Mouse (Mus musculus) thymus, postnatal 0 days (tissue): ENCODE measurements at regions not wholly inside any gene's neighbourhood (a gene's known extent, or its start where the extent isn't known, plus 50 kb on each side); places are given as distances from the start of the nearest gene placed in this dataset.

ENCODE experiments used
- DNase-seq: peaks from one replicate; pipeline ENCODE4 v3.0.0-alpha.2; 2015; ENCODE audit warnings: low spot score

DNA sequence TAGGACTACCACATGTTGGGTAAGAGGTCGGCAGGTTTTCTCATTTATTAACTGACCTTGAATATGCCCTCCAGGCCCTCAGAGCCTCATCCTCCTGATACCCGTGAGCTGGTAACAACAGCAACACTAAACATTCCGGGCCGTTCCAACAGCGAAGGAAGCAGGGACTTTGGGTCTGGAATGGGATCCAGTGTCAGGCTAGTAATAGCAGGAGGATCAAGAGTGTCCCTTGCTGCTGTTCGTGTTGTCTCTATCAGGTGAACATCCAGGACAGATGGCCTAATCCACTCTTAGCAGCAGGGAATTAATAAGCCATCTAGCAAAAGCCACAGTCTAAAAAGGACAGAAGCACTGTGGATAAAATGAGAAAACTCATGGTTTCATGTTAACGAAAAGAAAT, 106.7 kb downstream of the Cpeb2 start:
- DNase-seq = no peak

DNA sequence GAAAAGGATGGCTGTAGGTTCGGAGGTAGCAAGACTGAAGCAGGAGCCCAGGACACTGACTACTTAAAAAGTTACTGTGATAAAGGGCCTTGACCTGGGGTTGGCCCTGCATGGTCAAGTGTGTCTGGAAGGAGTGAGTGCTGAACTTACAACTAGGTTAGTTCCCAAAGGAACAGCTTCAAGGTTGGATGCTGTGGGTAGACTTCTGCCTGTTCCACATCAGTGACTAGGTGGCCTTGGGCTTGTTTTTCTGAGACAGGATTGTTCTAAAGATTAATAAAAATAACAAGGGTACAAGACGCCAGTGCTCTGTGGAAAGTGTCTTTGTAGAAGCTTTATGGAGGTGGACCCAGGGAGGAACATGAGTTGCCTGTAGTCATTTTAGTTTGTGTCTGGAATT, 108.5 kb downstream of the Cpeb2 start:
- no peak for DNase-seq

GRCm38 (mm10) chr5:43344441-43344840, 111.5 kb downstream of the Cpeb2 start:
- DNase-seq = no peak

DNA sequence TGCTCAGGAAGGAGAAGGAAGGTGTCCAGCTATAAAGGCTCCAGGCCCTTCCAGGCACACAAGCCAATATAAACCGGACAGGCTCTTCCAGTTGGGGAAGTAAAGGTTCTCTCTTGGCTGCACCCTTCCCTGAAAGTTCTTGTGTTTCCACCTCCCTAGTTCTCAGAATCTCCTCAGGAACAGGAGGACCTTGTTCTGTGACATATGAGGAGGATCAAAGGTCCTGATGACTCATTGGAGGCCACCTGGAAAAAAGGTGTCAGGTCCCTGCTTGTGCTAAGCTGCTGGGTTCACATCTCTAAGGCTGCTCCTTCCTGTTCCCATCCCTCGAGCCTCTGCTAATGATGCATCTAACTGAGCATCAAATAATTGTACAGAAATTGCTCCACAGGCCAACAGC, 118.0 kb downstream of the Cpeb2 start:
- no peak for DNase-seq

GRCm38 (mm10) chr5:43353021-43353990, 120.3 kb downstream of the Cpeb2 start:
- DNase-seq = no peak

DNA sequence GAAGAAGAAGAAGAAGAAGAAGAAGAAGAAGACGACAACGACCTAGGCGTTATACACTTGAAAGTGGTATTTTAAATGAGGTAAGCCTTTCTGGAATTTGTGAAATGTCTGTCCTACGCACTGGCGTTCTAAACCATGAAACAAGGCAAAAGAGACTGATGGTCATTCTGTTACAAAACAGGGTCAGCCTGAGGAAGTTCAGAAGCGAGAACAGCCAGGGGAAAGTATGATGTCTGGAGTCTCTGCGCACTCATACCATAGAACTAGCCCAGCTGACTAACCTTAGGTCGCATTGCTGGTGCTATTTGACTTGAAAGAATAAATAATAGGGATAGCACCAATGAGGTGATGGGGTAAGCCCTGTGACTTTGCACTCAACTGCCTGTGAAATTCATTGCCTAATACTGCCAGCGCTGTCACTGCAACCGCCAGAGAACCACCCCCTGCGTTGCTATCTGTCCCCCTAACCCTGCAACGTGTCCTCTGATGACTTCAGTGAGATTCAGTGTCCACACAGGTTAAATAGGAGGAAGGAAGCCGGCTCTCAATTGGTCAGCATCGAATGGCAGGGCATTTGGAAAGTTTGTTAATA, 121.5 kb downstream of the Cpeb2 start:
- no peak for DNase-seq

DNA sequence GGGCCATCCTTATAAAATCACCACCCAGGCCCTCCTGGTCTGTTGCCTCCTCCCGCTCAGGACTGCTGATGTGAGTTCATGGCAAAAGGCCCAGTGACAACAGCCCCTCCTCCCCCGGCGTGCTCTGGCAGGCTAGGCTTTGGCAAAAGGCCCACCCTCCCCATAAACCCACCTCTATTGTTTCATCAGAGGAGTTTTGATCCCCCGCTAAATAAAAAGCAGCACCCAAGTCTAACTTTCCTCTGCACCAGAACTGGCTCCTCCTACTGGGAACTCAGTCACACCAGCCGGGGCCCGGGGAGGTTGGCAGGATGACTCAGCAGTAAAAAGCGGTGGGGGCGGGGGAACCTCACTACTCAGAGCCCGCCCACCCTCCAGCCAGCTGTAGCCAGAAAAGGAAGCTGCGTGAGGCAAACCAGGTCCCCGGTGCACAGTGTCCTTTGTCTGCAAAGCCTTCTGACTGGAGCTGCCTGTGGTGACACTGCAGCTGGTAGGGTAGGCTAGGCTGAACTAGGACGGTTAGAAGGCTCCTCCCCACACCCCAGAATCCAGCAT, 122.1 kb downstream of the Cpeb2 start:
- peak; percentile 97 for DNase-seq

DNA sequence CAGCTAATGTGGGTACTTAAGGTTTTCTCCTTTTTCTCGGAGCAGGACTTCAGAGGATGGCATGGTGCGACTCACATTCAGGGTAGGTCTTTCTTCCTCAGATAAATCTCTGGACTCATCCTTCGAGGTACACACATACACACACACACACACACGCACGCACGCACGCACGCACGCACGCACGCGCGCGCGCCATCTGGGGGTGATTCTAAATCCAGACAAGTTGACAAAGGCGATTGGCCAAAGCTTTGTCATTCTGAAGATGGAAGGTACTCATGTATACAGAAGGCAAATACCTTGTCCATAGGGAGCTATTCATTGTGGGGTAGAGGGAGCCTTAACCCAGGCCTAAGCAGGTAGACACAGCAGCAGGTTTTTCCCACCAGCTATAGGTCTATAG, 122.9 kb downstream of the Cpeb2 start:
- DNase-seq = peak; percentile 16

DNA sequence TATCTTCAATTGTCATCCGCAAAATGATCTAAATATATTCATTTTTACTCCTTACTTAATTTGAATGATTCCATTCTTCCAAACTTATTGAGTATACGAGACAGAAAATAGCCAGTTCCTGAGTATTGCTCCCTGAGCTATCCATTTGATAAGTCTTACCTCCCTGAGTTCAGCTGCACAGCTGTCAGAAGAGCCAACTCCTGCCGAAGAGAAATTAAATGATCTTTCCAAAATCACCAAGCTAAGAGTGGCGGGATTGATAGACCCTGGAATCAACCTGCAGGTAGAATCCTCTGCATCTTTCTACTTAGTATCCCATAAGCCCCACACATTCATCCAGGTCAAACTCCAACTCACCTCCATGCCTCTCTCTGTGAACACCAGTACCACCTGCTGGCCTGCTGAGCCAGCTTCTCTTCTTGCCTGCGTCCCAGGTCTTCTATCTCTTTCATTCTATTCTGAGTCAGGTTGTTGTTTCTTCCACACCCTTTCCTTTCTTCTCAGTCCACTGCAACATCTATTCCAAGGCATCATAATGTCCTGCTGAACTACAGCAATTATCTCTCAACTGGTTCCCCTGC, 124.2 kb downstream of the Cpeb2 start:
- no peak for DNase-seq

DNA sequence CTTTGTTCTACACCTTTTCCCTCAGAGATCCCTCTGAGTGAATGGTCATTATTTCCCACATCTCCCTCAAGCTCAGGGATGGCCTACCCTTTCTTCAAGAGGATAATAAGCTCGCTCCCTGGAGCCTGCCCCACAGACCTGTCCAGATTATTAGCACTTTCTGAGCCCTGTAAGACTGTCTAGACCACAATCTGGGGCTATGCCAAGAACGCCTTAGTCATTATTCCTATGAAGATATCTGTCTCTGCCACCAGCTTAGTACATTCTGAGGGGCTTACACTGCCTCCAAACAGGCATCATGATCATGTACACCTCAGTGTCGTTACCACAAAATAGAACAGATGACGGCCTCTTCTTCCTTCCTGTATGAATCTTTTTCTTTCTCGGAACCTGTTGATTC, 124.9 kb downstream of the Cpeb2 start:
- DNase-seq = no peak

DNA sequence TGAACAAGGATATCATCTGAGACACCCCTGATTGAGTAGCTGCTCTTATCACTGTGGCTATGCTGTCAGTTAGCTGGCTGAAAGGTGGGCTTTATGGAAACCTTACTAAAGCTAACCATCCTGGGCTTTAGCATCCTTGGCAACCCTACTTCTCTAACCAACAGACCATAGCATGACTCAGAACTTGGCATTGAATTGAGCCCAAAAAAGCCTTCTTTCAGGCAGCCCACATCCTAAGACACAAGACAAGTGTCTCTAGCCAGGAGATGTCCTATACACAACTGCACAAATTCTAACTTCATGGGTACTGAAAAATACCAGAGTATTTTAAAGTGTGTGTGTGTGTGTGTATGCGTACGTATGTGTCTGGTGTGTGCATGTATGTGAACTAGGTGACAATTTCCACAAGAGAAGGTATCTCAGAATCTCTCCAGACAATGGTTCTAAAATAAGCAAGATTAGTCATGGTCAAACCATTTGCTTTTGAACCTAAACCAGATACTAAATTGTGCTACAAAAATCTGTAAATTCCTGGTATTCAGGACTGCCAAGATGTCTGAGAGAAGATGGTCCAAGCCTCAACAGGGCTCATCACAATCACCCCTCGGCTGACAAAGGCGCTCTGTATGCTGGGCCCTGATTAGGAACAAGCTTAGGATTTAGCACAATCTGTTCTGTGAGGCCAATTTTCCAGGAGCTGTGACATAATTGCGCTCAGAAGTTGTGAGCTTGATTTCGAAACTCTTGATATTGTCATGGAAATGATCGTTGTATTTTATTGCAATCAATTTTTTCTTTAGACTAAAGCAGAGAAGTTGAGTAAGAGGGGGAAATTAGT, 126.2 kb downstream of the Cpeb2 start:
- DNase-seq = no peak

DNA sequence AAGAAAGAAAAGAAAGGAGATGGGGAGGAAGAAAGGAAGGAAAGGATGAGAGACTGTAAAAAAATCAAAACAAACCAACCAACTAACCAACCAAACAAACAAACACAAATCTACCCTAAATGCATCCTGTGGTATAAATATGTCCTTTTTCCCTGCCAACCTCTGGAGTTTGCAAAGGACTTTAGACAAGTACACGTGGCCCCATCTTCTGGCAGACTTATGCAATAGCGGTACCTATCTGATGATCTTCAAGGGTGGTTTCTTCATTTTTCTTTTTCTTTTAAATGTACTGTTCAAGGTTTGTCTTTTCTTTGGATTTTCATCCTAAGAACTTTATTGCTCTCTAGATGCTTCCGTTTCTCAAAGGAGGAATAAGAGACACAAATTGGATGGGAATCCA, 127.3 kb downstream of the Cpeb2 start:
- DNase-seq = peak; percentile 63

DNA sequence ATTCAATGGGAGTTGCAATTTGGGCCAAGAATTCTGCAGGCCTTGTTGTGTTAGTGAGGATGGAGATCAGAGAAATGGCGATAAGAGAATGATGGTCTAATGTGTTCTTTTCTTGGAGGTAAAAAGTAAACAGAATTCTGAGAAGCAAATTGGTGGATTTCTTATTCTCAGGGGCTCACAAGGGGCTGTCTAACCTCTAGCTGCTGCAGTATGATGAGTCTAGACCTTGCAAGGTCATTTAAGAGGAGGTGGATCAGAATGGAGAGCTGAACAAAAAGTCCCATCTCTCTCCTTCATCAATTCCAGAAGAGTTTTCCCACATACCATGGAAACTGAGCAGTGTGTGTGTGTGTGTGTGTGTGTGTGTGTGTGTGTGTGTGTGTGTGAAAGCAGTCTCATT, 128.1 kb downstream of the Cpeb2 start:
- no peak for DNase-seq

- no peak for DNase-seq
These were observed 139.4 kb downstream of the Cpeb2 start for GRCm38 (mm10) chr5:43372385-43372784.

GRCm38 (mm10) chr5:43384689-43385375, 130.5 kb upstream of the C1qtnf7 start:
- DNase-seq = no peak

- no peak for DNase-seq
These were observed 124.3 kb upstream of the C1qtnf7 start for GRCm38 (mm10) chr5:43390997-43391396.

DNA sequence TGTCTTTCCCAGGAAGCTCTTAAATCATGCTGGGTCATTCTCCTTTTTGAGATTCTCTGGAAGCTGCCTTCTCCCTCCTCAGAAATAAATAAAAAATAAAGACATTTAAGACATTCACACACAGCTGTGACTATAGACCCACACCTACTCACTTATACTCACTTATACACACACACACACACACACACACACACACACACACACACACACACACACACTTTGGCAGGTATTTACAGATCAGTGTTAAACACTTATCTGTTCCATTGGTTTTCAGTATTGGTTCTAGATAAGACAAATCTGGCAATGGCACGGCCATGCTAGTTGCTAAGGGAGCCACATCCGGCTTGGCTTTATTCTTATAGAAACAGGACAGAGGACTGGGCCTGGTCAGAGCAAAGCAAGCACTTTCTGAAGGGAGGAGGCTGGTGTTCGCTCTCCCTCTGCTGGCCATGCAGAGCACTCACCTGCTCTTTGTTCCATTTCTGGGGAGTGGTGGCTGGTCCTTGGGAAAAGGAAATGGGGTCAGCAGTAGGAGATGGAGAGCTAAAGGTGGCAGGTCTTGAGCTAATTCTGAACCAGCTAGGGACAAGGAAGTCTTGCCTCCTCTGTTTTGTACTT, 123.8 kb upstream of the C1qtnf7 start:
- DNase-seq = no peak

DNA sequence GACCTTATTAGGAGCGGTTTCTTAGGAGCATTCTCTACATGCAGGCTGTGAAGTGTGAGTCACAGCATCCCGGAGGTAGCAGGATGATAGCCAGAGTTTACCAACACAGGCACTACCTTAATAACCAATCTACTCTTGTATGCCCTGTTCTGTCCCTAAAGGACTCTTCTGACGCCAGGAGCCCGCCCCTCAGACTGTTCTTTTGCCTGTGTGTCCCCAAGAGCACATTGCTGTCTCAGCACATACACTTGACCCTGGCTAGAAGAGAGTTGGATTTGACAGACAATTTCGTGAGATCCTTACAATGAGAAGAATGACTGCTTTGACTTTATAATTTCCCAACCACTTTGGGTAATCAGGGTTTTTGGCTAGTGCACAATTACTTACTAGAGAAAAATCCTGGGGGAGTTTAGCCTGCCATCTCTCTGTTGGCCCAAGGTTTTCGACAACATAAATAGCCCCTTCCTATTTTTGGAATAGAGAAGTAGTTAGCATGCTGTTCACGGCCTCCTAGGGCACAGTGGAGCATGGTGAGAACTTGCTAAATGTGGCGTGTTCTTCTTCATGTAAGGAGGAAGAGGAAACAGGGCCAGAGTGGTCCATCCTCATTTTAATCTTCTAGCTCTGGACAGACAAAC, 122.3 kb upstream of the C1qtnf7 start:
- DNase-seq = no peak

- DNase-seq = no peak
These were observed 98.1 kb upstream of the C1qtnf7 start for GRCm38 (mm10) chr5:43417259-43417658.
